Mouse (Mus musculus) stomach, embryonic 14.5 days (tissue): ENCODE results near the gene Rin3. TPM values are rescaled to one million over a fixed set of nuclear protein-coding genes. Genes with fewer than 3 reads are reported as not detected.

ENCODE experiments used
- ATAC-seq: fragments of 200-750 bp; cut with Nextera tagmentation; 2 replicates; pipeline ENCODE4 v1.8.0; 2017; ENCODE audit warnings: low read depth, moderate TSS enrichment; ENCODE audit not compliant: insufficient number of reproducible peaks, insufficient read depth, low FRiP score
- H3K27ac ChIP-seq: fragments of 300-500 bp; sonication (generic); 2 replicates; pipeline ENCODE4 v1.5.1; 2014; ENCODE audit warnings: mild to moderate bottlenecking, low read length, moderate library complexity, mixed read lengths
- H3K27me3 ChIP-seq: fragments of 300-500 bp; sonication (generic); 2 replicates; pipeline ENCODE4 v1.6.1; 2014; ENCODE audit warnings: low read length, control low read depth, mixed read lengths; ENCODE audit not compliant: control insufficient read depth, insufficient read depth
- H3K36me3 ChIP-seq: fragments of 300-500 bp; sonication (generic); 2 replicates; pipeline ENCODE4 v1.6.1; 2014; ENCODE audit warnings: mild to moderate bottlenecking, control low read depth, low read length, moderate library complexity, mixed read lengths; ENCODE audit not compliant: control insufficient read depth, insufficient read depth
- H3K4me1 ChIP-seq: fragments of 300-500 bp; sonication (generic); 2 replicates; pipeline ENCODE4 v1.6.1; 2014; ENCODE audit warnings: low read length, control low read depth, mixed read lengths; ENCODE audit not compliant: control insufficient read depth, insufficient read depth
- H3K4me2 ChIP-seq: fragments of 300-500 bp; sonication (generic); replicated peaks from 2 replicates; pipeline ENCODE4 v1.6.1; 2014; ENCODE audit warnings: low read depth, low read length, control low read depth
- H3K4me3 ChIP-seq: fragments of 300-500 bp; sonication (generic); 2 replicates; pipeline ENCODE4 v1.5.1; 2014; ENCODE audit warnings: low read depth, low read length, control low read depth
- H3K9ac ChIP-seq: fragments of 300-500 bp; sonication (generic); replicated peaks from 2 replicates; pipeline ENCODE4 v1.6.1; 2014; ENCODE audit warnings: low read depth, mild to moderate bottlenecking, control low read depth, low read length, moderate library complexity, mixed read lengths
- H3K9me3 ChIP-seq: fragments of 300-500 bp; sonication (generic); 2 replicates; pipeline ENCODE4 v1.6.1; 2016; ENCODE audit warnings: low read depth, low read length, control low read depth; ENCODE audit not compliant: control insufficient read depth
- WGBS: fragments of 180-500 bp; shearing (Covaris S2); extraction: QIAGEN DNeasy Blood & Tissue Kit; methylation state at CpG from one replicate; pipeline ENCODE4 v1.1.7; 2014; 5-methylcytosine and 5-hydroxymethylcytosine counted together
- polyA plus RNA-seq: library from polyadenylated mRNA; unstranded; fragments of >200 nt; fragmentation: Nextera tagmentation; extraction: Ambion mirVana; gene quantifications from 2 replicates; pipeline ENCODE4 v1.2.1, GENCODE M21; 2014

Rin3 gene
- polyA plus RNA-seq, 1 experiment from 2014 or later, result 12.1 TPM

DNA sequence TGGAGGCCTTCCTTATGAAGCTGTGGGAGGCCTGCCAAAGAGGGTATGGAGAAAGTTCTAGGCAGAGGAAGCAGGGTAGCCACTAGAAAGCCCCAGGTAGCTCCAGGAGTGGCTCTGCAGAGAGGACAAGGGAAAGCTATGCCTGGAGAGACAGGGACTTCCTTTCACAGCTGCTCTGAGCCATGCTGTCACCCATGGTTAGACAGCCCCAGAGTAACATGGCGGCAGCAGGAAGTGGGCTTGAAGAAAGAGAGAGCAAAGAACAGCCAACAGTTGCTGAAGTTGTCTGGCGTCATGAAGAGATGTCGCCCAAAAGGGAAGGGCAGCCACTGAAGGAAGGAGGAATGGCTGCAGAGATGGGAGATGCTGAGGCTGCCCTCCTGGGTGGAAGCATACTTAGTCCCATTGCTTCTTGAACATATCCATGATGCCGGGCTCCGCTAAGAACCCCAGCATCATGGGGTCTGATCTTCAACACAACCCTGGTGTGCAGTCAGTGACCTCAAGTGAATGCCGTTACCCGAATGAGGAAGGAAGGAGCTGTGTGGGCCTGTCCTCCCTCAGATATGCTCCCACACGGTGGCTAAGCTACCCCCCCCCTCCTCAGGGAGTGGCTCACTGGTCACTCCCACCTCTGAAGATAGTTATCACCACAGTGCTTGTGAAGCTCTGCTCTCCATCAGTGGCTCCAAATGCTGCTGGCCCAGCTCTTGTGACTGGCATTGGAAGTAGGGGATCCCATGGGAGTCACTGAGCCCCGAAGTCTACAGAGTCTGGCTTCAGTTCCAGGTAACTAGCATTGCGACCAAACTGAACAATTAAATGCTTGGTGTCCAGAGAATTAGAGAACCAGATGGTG lies 71.5 kb downstream of the Rin3 start:
- Histone ChIP-seq H3K9me3 (no peaks in the 10 kb centered on the region), H3K27me3 (no peaks in the 10 kb centered on the region), H3K4me1 (no peaks in the 10 kb centered on the region), H3K27ac (no peak overlapping the region), H3K4me2 (no peak overlapping the region), H3K36me3 (no peaks in the 10 kb centered on the region; the same call in 1 of the 2 replicates), H3K4me3 (no peak overlapping the region), H3K9ac (no peak overlapping the region)
- no peak for ATAC-seq
- WGBS, result 88% methylated on average over 10 of the region's 10 CpGs

DNA sequence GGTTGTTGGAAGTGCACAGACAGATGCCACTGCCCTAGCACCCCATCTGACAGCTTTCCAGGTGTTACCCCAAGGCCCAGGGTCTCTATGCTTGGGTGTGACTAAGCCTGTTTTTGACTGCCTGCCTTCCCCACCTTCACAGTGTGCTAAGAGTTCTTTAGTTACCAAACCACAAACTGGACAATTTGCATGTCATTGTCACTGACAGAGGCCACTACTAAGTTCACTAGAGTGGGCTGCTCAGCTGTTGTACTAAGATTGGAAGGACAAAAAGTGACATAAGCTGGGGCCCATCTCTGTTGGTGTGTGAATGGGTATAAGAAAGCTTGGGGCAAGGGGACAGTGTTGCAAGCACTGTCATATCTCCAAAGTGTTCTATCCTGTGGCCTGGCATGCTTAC lies 72.9 kb downstream of the Rin3 start:
- Histone ChIP-seq H3K27ac (no peak overlapping the region), H3K4me2 (no peak overlapping the region), H3K27me3 (no peaks in the 10 kb centered on the region), H3K4me3 (no peak overlapping the region), H3K36me3 (peaks cover 3% of the 10 kb centered on the region; the same call in 1 of the 2 replicates), H3K9ac (no peak overlapping the region), H3K4me1 (no peaks in the 10 kb centered on the region), H3K9me3 (no peaks in the 10 kb centered on the region)
- ATAC-seq, result no peak

GRCm38 (mm10) chr12:102356781-102357180 lies 73.9 kb downstream of the Rin3 start:
- H3K27me3 ChIP-seq, result no peaks in the 10 kb centered on the region

DNA sequence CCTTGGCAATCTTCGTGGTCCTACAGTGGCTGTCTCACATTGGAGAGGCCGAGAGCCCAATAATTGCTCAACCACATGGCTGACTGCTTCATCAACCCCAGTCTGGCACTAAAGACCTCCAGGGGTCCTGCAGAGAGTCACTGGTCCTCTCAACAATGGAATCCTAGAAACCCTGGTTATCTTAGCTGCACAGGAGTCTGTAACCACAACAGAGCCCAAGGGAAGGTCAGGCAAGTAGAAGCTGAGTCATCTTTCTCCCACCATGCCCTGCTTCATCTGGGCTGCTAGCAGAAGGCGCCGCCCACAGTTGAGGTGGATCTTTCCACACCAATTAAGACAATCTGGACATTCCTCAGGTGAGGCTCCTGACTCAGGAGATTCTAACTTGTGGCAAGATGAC lies 76.5 kb downstream of the Rin3 start:
- H3K36me3 ChIP-seq, result peaks cover 3% of the 10 kb centered on the region; the same call in 1 of the 2 replicates
- H3K9me3 ChIP-seq, result no peaks in the 10 kb centered on the region
- H3K4me2 ChIP-seq, result no peak overlapping the region
- no peak overlapping the region for H3K27ac ChIP-seq
- 91% methylated on average over 4 of the region's 4 CpGs for WGBS
- no peak overlapping the region for H3K4me3 ChIP-seq
- ATAC-seq, result no peak
- H3K9ac ChIP-seq, result no peak overlapping the region
- no peaks in the 10 kb centered on the region for H3K4me1 ChIP-seq
- no peaks in the 10 kb centered on the region for H3K27me3 ChIP-seq

More at GRCm38 (mm10) chr12:102356781-102357180, 73.9 kb downstream of the Rin3 start:
- H3K4me1 ChIP-seq, result no peaks in the 10 kb centered on the region
- peaks cover 3% of the 10 kb centered on the region; the same call in 1 of the 2 replicates for H3K36me3 ChIP-seq
- no peak overlapping the region for H3K4me2 ChIP-seq
- H3K4me3 ChIP-seq, result no peak overlapping the region
- H3K9me3 ChIP-seq, result no peaks in the 10 kb centered on the region
- WGBS, result 97% methylated on average over 1 of the region's 1 CpGs
- ATAC-seq, result no peak
- no peak overlapping the region for H3K27ac ChIP-seq
- no peak overlapping the region for H3K9ac ChIP-seq

DNA sequence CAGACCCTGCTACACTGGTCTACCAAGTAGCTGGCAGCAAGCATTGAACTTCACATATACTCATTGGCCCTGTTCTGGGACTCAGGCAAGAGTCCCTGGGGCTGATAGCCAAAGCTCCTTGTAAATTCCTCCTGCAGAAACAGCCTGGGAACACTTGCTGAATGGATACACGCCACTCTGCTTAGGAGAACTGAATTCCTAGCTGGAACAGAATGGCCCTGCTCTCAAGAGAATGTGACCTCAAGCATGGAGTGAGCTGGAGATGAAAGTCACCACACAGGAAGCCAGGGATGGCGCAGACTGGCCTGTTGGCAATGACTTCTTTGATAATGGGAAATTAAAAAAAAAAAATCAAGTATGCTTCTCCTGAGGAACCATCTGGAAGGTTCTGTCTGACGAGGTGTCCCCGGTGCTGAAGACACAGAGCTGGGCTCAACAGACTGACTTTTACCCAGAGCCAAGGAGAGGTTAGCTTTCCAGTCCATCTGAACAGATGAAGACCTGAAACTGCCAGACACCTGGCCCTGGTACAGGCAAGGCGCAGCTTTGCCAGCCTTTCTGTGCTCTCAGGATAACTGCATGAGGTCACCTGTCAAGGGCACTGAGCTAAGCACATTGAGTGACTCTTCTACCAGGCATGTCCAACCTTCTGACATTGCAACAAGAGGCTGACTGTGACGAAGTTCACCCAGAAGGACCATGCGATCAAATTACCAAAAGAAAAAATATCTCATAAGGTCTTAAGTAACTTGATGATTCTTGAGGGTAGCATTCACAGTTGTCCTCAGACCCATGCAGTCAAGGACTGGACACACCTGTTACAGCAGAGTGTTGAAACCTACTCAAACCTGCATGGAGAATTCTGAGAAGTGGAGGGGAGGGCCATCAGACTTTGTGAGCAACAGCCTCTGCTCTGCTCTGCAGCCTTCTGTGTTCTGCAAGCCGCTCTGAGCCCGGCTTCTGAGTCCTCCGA lies 78.6 kb downstream of the Rin3 start:
- H3K27ac ChIP-seq, result no peak overlapping the region
- 90% methylated on average over 10 of the region's 10 CpGs for WGBS
- no peak overlapping the region for H3K4me3 ChIP-seq
- peaks cover 3% of the 10 kb centered on the region; the same call in 1 of the 2 replicates for H3K36me3 ChIP-seq
- no peak overlapping the region for H3K9ac ChIP-seq
- ATAC-seq, result no peak
- no peaks in the 10 kb centered on the region for H3K27me3 ChIP-seq
- H3K4me2 ChIP-seq, result no peak overlapping the region
- no peaks in the 10 kb centered on the region for H3K4me1 ChIP-seq
- no peaks in the 10 kb centered on the region for H3K9me3 ChIP-seq

GRCm38 (mm10) chr12:102365016-102365415 lies 82.2 kb downstream of the Rin3 start:
- peaks cover 4% of the 10 kb centered on the region; the same call in 1 of the 2 replicates for H3K36me3 ChIP-seq
- no peak overlapping the region for H3K4me3 ChIP-seq
- H3K4me1 ChIP-seq, result no peaks in the 10 kb centered on the region
- H3K9ac ChIP-seq, result no peak overlapping the region
- no peaks in the 10 kb centered on the region for H3K9me3 ChIP-seq
- WGBS, result 93% methylated on average over 7 of the region's 7 CpGs
- ATAC-seq, result no peak
- no peaks in the 10 kb centered on the region for H3K27me3 ChIP-seq
- H3K27ac ChIP-seq, result no peak overlapping the region
- no peak overlapping the region for H3K4me2 ChIP-seq

DNA sequence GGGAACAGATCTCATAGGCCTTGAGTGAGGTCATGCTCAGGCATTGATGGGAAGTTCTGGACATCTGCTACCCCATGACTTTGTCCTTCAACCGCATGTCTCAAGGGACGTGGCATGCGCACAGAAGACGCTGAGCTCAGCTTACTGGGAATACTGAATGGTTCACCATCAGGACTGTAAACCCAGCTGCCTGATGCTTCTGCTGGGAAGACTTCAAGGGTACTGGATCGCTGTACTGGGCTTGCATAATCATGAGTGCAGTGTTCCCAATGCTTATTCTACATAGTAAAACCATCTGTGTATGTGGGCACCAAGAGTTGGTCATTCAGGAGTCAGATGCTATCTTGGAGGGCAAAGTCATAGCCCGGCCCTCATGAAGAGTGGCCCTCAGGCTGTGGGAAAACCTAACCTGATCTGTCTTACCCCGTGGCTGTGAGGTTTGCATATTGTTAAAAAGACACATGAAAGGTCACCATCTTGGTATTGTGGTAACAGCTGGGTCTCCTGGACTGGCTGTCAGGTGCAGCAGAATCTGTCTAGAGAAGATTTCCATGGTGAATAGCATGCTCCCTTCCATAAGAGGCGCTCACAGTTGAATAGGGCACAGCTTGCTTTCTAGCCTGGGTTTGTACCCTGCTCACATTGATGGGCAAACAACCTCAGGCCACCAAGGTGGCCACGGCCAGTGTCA lies 83.4 kb downstream of the Rin3 start:
- Histone ChIP-seq H3K27ac (no peak overlapping the region), H3K27me3 (no peaks in the 10 kb centered on the region), H3K4me1 (no peaks in the 10 kb centered on the region), H3K9me3 (no peaks in the 10 kb centered on the region), H3K4me2 (no peak overlapping the region), H3K4me3 (no peak overlapping the region), H3K36me3 (peaks cover 6% of the 10 kb centered on the region; the same call in 1 of the 2 replicates), H3K9ac (no peak overlapping the region)
- WGBS, result 90% methylated on average over 9 of the region's 9 CpGs
- no peak for ATAC-seq

GRCm38 (mm10) chr12:102367075-102367474 lies 84.2 kb downstream of the Rin3 start:
- no peak for ATAC-seq
- WGBS, result 68% methylated on average over 3 of the region's 3 CpGs
- peaks cover 14% of the 10 kb centered on the region; the same call in 1 of the 2 replicates for H3K36me3 ChIP-seq

More at GRCm38 (mm10) chr12:102367075-102367474, 84.2 kb downstream of the Rin3 start:
- Histone ChIP-seq H3K9me3 (no peaks in the 10 kb centered on the region), H3K9ac (no peak overlapping the region), H3K4me2 (no peak overlapping the region), H3K27ac (no peak overlapping the region), H3K27me3 (no peaks in the 10 kb centered on the region), H3K4me1 (no peaks in the 10 kb centered on the region), H3K4me3 (no peak overlapping the region)
